Mouse (Mus musculus) testis, adult 2 months (tissue): ENCODE results near the gene Slc7a4. TPM values are rescaled to one million over a fixed set of nuclear protein-coding genes. Genes with fewer than 3 reads are reported as not detected.

Experiments
- H3K27ac ChIP-seq: fragments of 200-500 bp; 2 replicates; pipeline ENCODE4 v1.5.1; 2012; ENCODE audit warnings: low read depth, low read length; ENCODE audit not compliant: control insufficient read depth, insufficient read depth
- H3K27me3 ChIP-seq: fragments of 200-500 bp; 2 replicates; pipeline ENCODE4 v1.6.1; 2012; ENCODE audit warnings: mild to moderate bottlenecking, low read length, moderate library complexity; ENCODE audit not compliant: control insufficient read depth, insufficient read depth
- H3K36me3 ChIP-seq: fragments of 200-500 bp; 2 replicates; pipeline ENCODE4 v1.6.1; 2012; ENCODE audit warnings: mild to moderate bottlenecking, low read length; ENCODE audit not compliant: control insufficient read depth, insufficient read depth
- H3K4me1 ChIP-seq: fragments of 200-500 bp; 2 replicates; pipeline ENCODE4 v1.6.1; 2012; ENCODE audit warnings: low read length; ENCODE audit not compliant: control insufficient read depth, insufficient read depth
- H3K4me3 ChIP-seq: fragments of 200-500 bp; 2 replicates; pipeline ENCODE4 v1.5.1; 2012; ENCODE audit warnings: low read depth, mild to moderate bottlenecking, low read length, moderate library complexity, mixed read lengths; ENCODE audit not compliant: control insufficient read depth
- CTCF ChIP-seq: fragments of 200-500 bp; IDR thresholded peaks from 2 replicates; pipeline ENCODE4 v1.5.1; 2012; ENCODE audit warnings: low read depth, mild to moderate bottlenecking, inconsistent platforms, low read length, moderate library complexity; ENCODE audit not compliant: control insufficient read depth, insufficient read depth, insufficient replicate concordance
- POLR2A ChIP-seq: fragments of 200-500 bp; IDR thresholded peaks from 2 replicates; pipeline ENCODE4 v1.6.1; 2012; ENCODE audit warnings: low read depth, mild to moderate bottlenecking, inconsistent platforms, low read length, moderate library complexity; ENCODE audit not compliant: control insufficient read depth
- polyA plus RNA-seq: library from polyadenylated mRNA; depleted of rRNA; stranded (reverse); fragments of >200 nt; gene quantifications from 2 replicates; pipeline ENCODE4 v1.2.3, GENCODE M21; 2012

Slc7a4 gene
- polyA plus RNA-seq, 1 experiment: 49.9 TPM

- peak within 1 kb of the TSS; percentile 51 for H3K4me3 ChIP-seq
- peaks cover 16% of the 10 kb centered on the region for H3K4me1 ChIP-seq
- no peaks in the 10 kb centered on the region for H3K27me3 ChIP-seq
- H3K27ac ChIP-seq: no peak within 1 kb of the TSS; the same call in 1 of the 2 replicates
- TF ChIP-seq CTCF: no peak
- TF ChIP-seq POLR2A: 0 out of 2 replicates have a peak, but pooled peaks have one; percentile 23
- H3K36me3 ChIP-seq: no peaks in the 10 kb centered on the region
Observed at GRCm38 (mm10) chr16:17561751-17562208, 21.2 kb downstream of the Slc7a4 start, which contains the start of gene P2rx6. Gene P2rx6 (plus strand): TSS chr16:17561885.

GRCm38 (mm10) chr16:17561128-17561750 is 21.8 kb downstream of the Slc7a4 start, which contains the start of gene Lrrc74b:
Gene Lrrc74b (minus strand): TSS chr16:17561247.
- Histone ChIP-seq H3K4me1 (peaks cover 16% of the 10 kb centered on the region), H3K27ac (no peak within 1 kb of the TSS; the same call in 1 of the 2 replicates), H3K27me3 (no peaks in the 10 kb centered on the region), H3K4me3 (peak within 1 kb of the TSS; percentile 51), H3K36me3 (no peaks in the 10 kb centered on the region)
- TF ChIP-seq CTCF: no peak
- TF ChIP-seq POLR2A: peak; percentile 30; the same call in 1 of the 2 replicates

GRCm38 (mm10) chr16:17559396-17560027 is 23.5 kb downstream of the Slc7a4 start:
- H3K4me3 ChIP-seq: no peak overlapping the region

GRCm38 (mm10) chr16:17558811-17559210 is 24.2 kb downstream of the Slc7a4 start:
- TF ChIP-seq POLR2A: no peak
- no peak for TF ChIP-seq CTCF
- Histone ChIP-seq H3K27ac (no peak overlapping the region), H3K27me3 (no peaks in the 10 kb centered on the region), H3K4me3 (no peak overlapping the region), H3K4me1 (peaks cover 27% of the 10 kb centered on the region), H3K36me3 (no peaks in the 10 kb centered on the region)

More at GRCm38 (mm10) chr16:17559396-17560027, 23.5 kb downstream of the Slc7a4 start:
- no peaks in the 10 kb centered on the region for H3K27me3 ChIP-seq
- H3K4me1 ChIP-seq: peaks cover 20% of the 10 kb centered on the region
- TF ChIP-seq CTCF (no peak), POLR2A (no peak)
- no peak overlapping the region for H3K27ac ChIP-seq
- no peaks in the 10 kb centered on the region for H3K36me3 ChIP-seq

- H3K4me3 ChIP-seq: peak overlapping the region; percentile 44; the same call in 1 of the 2 replicates
- no peak overlapping the region for H3K27ac ChIP-seq
- H3K4me1 ChIP-seq: peaks cover 29% of the 10 kb centered on the region
- H3K27me3 ChIP-seq: no peaks in the 10 kb centered on the region
- no peaks in the 10 kb centered on the region for H3K36me3 ChIP-seq
- TF ChIP-seq POLR2A (no peak), CTCF (peak; percentile 98)
Observed at GRCm38 (mm10) chr16:17557947-17558480, 25.0 kb downstream of the Slc7a4 start.

GRCm38 (mm10) chr16:17556907-17557306 is 26.1 kb downstream of the Slc7a4 start:
- Histone ChIP-seq H3K4me3 (no peak overlapping the region), H3K4me1 (peaks cover 25% of the 10 kb centered on the region), H3K27me3 (no peaks in the 10 kb centered on the region), H3K27ac (no peak overlapping the region), H3K36me3 (no peaks in the 10 kb centered on the region)
- TF ChIP-seq CTCF (no peak), POLR2A (no peak)

- Histone ChIP-seq H3K36me3 (no peaks in the 10 kb centered on the region), H3K4me1 (peaks cover 18% of the 10 kb centered on the region), H3K4me3 (no peak overlapping the region), H3K27ac (no peak overlapping the region), H3K27me3 (no peaks in the 10 kb centered on the region)
- TF ChIP-seq CTCF: no peak
- TF ChIP-seq POLR2A: no peak
Observed at GRCm38 (mm10) chr16:17556180-17556579, 26.8 kb downstream of the Slc7a4 start.
